Mouse (Mus musculus) testis, adult 2 months (tissue): Measurements from ENCODE around the gene Ucp2.

Source experiments
- CTCF ChIP-seq: fragments of 200-500 bp; IDR thresholded peaks from 2 replicates; pipeline ENCODE4 v1.5.1; 2012; ENCODE audit warnings: low read depth, mild to moderate bottlenecking, inconsistent platforms, low read length, moderate library complexity; ENCODE audit not compliant: control insufficient read depth, insufficient read depth, insufficient replicate concordance
- POLR2A ChIP-seq: fragments of 200-500 bp; IDR thresholded peaks from 2 replicates; pipeline ENCODE4 v1.6.1; 2012; ENCODE audit warnings: low read depth, mild to moderate bottlenecking, inconsistent platforms, low read length, moderate library complexity; ENCODE audit not compliant: control insufficient read depth

DNA sequence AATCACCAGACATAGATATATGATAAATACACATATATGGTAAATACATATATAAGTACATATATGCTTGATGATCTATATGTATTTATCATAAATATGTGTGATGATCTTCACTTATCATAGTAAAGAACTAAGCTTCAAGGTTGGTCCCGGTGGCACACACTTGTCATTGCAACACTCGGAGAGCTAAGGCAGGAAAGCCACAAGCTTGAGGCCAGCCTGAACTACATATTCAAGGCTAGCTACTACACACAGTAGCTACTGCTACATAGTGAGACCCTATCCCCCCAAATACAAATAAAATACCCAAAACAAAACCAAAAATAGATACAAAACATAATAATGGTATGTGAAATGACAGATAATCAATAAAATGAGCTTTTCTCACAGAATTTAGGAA lies 42.7 kb downstream of the Ucp2 start:
- TF ChIP-seq CTCF (no peak), POLR2A (no peak)
